Mouse (Mus musculus) spleen, adult 18-20 months (tissue): ENCODE results near the gene Sh3gl2.

Experiments
- DNase-seq, 2 experiments: peaks; one replicate each; pipeline ENCODE4 v3.0.0; 2022; ENCODE audit warnings: mixed read lengths in 2 of 2

The Sh3gl2 gene

DNA sequence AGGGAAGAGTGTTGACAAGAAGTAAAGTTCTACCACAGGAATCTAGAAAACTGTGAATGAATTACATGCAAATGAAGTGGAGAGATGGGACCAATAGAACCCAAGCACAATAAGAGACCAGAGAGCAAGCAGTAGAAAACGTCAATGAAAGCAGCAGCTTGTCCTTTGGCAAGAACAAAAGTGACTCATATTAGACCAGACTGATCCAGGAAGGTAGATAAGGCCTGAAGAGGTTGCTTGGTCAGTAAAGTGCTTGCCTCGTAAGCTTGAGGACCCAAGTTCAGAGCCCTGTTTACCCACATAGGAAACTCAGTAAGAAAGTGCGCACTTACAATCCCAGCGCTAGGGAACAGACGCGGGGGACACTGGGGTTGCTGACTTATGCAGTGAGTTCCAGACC, 215.5 kb downstream of the Sh3gl2 start:
- no peak for DNase-seq

GRCm38 (mm10) chr4:85426211-85426610, 221.3 kb downstream of the Sh3gl2 start:
- DNase-seq: no peak

DNA sequence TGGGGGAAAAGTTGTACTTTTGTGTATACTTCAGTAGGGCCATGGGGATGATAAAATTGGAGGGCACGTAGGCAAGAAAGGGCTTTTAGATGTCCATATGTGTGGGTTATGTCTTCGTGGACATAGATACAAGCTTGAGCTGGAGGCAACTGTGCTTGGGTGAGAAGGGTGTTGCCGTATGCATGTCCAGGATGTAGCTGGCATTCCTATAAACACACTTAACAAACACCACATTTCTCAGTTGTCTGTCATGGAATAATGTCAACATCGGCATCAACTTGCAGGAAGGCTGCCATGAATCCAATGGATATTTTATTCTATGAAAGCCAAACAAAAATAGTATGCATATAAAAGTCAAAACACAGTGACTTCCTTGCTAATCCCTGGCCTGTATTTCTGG, 227.9 kb downstream of the Sh3gl2 start:
- DNase-seq: no peak

DNA sequence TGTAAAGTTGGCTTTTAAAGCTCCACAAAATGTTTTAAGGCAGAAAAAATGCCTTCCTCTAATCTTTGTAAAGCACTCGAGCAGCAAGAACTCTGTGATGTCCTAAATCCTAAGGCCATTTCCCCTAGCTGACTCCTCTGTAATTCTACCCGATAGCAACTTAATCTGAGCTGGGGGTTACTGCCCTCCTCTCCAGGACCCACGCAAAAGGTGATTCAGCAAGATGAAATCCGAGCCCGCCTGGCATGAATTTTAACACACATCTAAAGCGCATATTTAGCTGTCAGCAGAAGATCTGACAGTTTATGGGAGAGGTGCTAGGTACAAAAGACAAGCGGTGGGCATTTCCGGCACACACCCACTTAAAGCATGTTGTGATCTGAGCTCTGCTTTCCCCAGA, 229.8 kb downstream of the Sh3gl2 start:
- no peak for DNase-seq

- DNase-seq: no peak
These were observed 233.9 kb downstream of the Sh3gl2 start for GRCm38 (mm10) chr4:85438813-85439212.

DNA sequence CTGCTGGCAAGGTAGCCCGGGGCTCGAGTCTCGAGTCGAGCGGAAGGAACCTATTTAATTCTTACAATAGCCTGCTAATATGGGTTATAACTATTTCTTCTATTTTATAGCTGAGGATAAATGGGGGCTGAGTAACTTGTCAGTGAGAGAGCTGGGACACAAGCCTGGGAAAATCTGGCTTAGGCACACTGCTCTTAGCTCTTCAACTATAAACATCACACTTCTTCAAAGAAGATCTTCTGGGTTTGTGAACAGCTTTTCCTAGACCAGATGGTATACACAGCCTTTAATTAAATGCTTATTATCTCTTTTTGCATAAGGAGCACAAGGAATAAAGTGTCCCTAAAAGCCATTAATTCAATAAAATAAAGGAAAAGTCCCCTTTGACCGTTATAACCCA, 278.7 kb downstream of the Sh3gl2 start:
- DNase-seq: no peak

- no peak for DNase-seq
These were observed 281.5 kb downstream of the Sh3gl2 start for GRCm38 (mm10) chr4:85486316-85486946.

DNA sequence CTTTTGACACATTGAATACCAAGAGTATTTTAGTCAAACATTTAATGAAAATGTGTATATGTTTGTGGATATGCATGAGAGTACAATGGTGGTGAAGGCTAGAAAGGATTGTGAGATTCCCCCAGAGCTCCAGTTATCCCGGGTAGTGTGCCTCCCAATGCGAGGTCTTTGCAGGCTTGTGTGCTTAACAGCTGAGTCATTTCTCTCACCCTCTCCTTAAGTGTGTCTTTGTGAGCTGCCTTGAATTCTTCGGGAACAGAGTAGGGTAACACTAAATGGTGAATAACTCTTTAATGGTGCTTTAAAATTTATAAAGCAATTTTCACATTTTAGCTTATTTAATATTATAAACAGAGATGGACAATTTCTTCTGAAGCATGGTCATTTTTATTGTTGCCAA, 300.8 kb downstream of the Sh3gl2 start:
- no peak for DNase-seq

- DNase-seq: no peak
These were observed 302.1 kb downstream of the Sh3gl2 start for GRCm38 (mm10) chr4:85506976-85507375.

DNA sequence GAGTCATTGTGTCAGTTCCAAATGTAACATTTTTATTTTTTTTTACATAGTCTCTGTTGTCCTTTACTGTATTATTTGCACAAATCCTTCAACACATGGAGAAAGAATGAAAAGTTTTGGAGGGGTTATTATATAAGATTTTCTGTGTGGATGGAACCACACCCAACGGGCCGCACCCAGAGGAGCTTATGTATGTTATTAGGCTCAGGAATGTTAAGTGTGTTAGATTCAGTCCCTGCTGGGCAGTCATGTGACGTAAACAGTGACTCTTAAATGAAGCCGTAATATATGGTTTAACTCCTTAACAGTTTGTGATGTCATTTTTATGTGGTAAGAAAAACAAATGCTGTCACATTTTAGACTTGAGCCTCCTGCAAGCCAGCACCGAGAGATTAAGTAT, 302.6 kb downstream of the Sh3gl2 start:
- no peak for DNase-seq

DNA sequence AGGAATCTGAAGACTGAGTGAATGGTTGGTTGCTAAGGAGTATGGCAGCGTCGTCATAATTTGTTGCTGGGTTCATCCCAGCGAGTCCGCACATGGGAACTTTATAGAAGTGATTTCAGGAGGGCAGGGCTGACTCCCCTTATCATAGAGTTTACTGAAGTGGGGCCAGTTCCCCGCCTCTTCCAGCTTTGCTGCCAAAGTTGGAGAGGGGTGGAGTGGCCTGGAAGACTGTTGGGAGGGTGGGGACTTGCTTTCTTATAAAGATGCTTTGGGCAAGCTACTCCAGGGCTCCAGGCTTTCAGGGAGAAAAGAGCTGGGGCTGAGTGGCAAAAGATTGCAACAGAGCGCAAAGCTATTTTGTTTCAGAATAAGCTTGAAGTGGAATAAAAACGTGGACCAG, 308.4 kb downstream of the Sh3gl2 start:
- DNase-seq: no peak

- DNase-seq: no peak
These were observed 308.9 kb downstream of the Sh3gl2 start, which contains the start of gene Adamtsl1 for GRCm38 (mm10) chr4:85513792-85514191. Gene Adamtsl1, plus strand, starts transcription at chr4:85514172.

- no peak for DNase-seq
These were observed 309.3 kb downstream of the Sh3gl2 start for GRCm38 (mm10) chr4:85514205-85514681.

DNA sequence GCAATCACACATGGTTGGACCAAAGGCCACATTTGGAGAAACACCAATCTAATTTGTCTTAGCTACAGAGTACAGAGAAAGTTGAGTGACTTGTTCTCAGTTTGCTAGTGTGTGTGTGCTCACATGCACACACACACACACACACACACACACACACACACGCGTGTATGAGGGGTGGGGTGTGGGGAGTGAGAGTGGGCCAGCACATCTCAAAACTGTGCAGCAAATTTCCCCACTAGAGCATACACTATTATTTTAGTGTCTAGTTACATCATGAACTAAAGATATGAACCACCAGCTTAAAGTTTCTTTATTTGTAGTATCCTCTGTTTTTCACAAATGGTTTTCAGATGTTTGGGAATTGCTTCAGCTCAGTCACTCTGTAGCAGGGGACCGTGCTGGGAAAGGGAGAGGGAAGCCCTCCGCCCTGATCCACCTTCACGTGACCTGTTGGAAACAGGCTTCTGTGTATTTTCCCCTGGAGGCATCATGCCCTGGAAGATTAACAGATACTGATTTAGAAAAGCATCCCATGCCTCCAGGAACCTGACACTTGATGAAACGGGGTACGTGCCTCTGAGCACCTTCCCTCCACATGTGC, 322.1 kb downstream of the Sh3gl2 start:
- DNase-seq: no peak

DNA sequence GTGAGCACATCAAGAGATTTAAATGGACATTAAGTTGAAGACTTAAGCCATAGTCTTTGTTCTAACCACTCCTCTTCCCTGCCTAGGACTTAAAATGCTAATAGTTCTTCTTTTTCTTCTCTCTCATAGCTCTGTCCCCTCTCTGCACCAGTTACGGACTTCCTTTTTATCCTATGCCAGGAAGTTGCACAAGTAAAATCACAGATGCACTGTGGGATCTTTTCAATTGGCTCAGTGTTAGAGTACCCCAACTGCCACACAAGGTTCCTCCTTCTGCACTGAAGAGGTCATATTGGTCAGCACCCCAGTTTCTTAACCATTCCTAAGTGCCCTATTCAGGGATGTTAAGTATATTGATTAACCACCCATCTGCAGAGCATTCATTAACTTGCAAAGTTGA, 324.9 kb downstream of the Sh3gl2 start:
- no peak for DNase-seq

DNA sequence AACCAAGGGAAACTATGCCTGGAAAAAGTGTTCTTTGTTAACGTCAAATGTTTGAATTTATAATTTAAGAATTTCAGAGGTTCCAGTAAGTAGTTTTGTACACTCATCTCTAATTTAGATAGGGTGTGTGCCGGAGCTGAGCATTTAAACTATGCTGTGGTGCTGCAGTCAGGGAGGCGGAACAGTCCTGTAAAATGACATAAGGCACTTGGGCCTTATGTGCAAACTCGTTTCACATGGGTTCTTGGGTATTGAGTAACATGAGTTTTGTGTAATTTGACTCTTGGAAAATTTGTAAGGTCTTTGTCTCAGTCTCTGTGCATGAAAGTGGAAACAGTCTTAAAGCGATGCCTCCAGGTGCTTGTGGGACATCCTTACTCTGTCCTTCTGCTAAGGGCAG, 334.8 kb downstream of the Sh3gl2 start:
- DNase-seq: no peak

DNA sequence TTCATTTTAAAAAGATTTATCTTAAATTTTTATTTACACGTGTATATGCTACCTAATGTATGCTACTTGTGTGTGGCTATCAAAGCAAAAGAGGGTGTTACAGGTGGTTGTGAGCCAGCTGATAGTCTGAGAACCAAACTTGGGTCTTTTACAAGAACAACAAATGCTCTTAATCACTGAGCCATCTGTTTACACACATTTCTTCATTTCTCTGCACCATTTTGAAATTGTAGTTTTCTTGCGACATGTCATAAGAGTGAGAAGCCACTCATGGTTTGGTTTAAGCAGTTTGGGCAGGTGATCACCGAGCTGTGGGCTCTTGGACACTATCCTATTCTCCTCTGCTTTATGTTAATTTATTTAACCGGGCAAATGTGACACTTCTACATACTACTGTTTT, 338.3 kb downstream of the Sh3gl2 start:
- DNase-seq: no peak

DNA sequence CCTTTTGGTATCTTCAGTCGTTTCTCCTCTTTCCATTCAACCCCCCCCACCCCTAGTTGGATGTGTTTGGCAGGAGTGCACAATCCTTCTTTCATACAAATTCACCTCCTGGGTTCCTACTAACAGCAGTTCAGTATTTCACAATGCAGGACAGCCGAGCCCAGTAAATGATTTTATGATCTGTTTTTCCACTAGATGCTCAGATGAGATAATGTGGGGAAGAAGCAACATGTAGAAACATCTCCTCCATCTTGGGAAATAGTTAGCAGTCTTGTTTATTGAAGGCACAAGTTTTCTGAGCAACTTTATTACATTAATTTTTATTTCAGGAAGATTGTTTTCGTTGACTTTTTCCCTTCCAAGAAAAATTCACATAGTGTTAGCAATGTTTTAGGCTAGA, 349.8 kb downstream of the Sh3gl2 start:
- no peak for DNase-seq

- no peak for DNase-seq
These were observed 354.8 kb downstream of the Sh3gl2 start for GRCm38 (mm10) chr4:85559753-85560152.

- DNase-seq: no peak
These were observed 380.5 kb downstream of the Sh3gl2 start for GRCm38 (mm10) chr4:85585426-85585825.

DNA sequence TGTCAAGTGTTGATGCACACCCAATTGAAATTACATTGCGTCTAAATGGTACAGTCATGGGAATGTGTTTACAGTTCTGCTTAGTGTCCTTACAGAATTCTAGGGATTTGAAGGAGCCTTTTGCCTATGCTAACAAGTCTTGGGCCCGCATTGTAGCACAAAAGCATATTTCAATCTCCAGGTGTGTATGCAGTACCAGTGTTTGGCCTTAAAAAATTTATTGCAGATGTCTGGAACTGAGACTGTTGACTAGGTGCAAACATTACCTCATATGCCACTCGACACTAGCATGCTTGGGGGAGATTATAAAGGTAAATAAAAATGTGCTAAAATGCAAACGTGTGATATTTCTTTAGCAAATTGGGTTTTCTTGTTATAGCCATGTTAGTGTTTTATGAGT, 384.0 kb downstream of the Sh3gl2 start:
- DNase-seq: no peak

DNA sequence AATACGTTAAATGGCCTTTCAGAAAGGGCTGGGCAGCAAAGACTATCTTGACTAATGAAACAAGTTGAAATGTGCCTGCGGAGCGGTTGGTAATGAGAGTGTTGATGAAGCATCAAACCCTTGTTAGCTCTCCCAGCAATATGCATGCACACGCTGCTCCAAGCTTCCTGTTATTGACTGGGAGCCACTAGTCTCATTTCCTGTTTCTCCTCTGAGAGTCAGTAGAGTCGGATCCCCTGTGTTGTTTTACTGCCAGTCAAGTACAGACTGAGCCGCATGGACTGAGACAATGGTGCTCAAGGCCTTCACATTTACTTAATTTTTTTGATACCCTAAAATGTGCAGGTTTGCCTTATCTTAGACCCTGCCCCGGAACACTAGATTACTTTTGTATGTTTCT, 386.1 kb downstream of the Sh3gl2 start:
- no peak for DNase-seq

GRCm38 (mm10) chr4:85594159-85594558, 389.2 kb downstream of the Sh3gl2 start:
- DNase-seq: no peak

- DNase-seq: no peak
These were observed 408.4 kb downstream of the Sh3gl2 start for GRCm38 (mm10) chr4:85613331-85613730.

DNA sequence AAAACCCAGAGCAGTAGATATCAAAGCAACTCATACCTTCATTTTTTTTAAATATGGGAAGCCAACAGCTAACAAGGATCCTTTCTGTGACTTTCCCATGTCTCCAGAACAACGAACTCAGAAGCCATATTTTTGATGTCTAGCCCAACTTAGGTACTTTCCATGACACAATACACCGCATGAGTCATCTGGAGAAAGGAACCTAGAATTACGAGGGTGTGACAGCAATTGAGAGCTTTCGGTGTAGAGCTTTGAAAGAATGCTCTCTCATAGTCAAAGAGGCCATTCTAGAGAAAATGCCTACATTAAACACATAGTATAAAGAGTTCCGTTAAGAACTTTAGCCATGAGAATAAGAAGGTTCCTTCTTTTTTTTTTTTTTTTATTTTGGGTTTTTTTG, 413.8 kb downstream of the Sh3gl2 start:
- DNase-seq: no peak
